Mouse (Mus musculus) gastrocnemius, adult 2 months (tissue): ENCODE data around the gene Zfp865. TPM values are rescaled to one million over a fixed set of nuclear protein-coding genes. Genes with fewer than 3 reads are reported as not detected.

ENCODE experiments used
- DNase-seq: peaks from one replicate; pipeline ENCODE4 v3.0.0; 2022
- H3K27ac ChIP-seq: fragments of 200-600 bp; 2 replicates; pipeline ENCODE4 v1.8.1; 2022; ENCODE audit warnings: mild to moderate bottlenecking
- H3K4me3 ChIP-seq: fragments of 200-600 bp; 2 replicates; pipeline ENCODE4 v1.8.1; 2022; ENCODE audit warnings: mild to moderate bottlenecking, moderate library complexity
- CTCF ChIP-seq: fragments of 200-600 bp; IDR thresholded peaks from 2 replicates; pipeline ENCODE4 v1.8.1; 2022; ENCODE audit warnings: antibody characterized with exemption, mild to moderate bottlenecking, moderate library complexity
- intact Hi-C: fragments of 180-260 bp; cut with DNase I; formaldehyde crosslinking; loops from one replicate; pipeline ENCODE4 v1.15.1; 2025
- long read RNA-seq, 2 experiments: library from polyadenylated mRNA; stranded (forward); transcript quantifications; one replicate each; pipeline ENCODE4 v2.0.0; 2021
- total RNA-seq, 2 experiments: library from RNA; stranded (reverse); gene quantifications; 2 replicates each; pipeline ENCODE4 v1.2.3; 2021

Gene Zfp865
- total RNA-seq = 10 to 100 TPM; 12.9 to 15.6 TPM
- long read RNA-seq, experiment 1, partial matches to known transcripts = 0 of 3 reads
- long read RNA-seq, experiment 1, other reads (novel, unspliced or antisense) = 1 of 3 reads
- long read RNA-seq, experiment 2, partial matches to known transcripts = 0 of 1 reads
- long read RNA-seq, experiment 2, other reads (novel, unspliced or antisense) = 0 of 1 reads

DNA sequence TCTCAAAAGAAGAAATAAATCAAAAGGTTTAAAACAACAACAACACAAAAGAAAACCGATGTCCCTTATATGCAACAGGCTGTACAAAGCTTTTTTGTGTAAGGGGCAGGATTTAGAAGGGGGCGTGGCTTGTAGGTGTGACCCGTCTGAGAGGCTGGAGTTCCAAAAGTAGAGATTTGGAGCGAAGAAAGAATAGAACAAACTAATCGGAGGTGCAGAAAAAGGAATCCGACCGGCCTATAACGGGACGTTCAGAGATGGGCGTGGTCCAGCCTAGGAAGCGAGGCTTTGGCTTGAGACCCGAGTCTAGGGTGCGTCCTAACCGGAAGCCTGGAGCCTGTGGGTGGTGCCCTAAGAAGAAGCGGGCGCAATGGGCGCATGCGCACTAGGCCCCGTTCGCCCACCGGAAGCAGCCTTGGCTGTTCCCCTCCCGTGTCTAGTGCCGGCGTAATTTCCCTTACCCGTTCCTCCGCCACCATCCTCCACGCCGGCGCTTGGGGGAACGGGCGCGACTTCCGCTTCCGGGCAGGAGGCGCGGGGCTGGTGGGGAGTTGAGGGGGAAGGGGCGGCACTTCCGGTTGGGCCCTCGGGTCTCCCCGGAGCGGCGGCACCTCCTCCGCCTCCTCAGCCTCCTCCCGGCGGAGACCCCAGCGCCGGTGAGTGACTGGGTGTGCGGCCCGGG is at the start of gene Zfp865, which contains the start of gene Ccdc106:
TSS of gene Zfp865 (plus strand) at position 377 of the 682 bp plus-strand sequence.
TSS of gene Ccdc106 (plus strand) at position 554 of the 682 bp plus-strand sequence.
- peak within 1 kb of the TSS; percentile 97 for H3K4me3 ChIP-seq
- intact Hi-C loops = no loop called here
- no peak for TF ChIP-seq CTCF
- H3K27ac ChIP-seq = peak within 1 kb of the TSS; percentile 98
- peak; percentile 100 for DNase-seq

DNA sequence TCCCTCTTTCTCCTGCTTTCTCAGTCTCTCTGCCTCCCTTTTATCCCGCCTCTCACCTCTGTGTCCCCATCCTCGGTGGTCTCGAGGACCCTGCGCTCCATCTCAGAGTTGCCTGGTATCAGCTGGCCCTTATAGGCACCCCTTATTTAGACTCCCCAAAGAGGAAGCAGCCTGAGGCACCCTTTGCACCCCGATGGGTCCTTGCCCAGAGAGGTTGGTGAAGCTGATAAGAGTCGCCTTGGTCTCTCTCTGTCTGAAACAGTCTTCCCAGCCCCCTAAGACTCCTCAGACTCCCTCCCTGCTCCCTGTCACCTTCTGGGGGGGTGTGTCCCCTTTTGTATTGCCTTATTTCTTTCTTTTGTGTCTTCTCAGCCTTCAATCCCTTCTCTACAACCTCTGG is 49.1 kb upstream of the Zfp865 start, which contains the start of gene Sbk3:
TSS of gene Sbk3 (minus strand) at position 101 of the 400 bp plus-strand sequence.
- intact Hi-C loops = no loop called here
- peak within 1 kb of the TSS; percentile 86 for H3K27ac ChIP-seq
- DNase-seq = no peak

DNA sequence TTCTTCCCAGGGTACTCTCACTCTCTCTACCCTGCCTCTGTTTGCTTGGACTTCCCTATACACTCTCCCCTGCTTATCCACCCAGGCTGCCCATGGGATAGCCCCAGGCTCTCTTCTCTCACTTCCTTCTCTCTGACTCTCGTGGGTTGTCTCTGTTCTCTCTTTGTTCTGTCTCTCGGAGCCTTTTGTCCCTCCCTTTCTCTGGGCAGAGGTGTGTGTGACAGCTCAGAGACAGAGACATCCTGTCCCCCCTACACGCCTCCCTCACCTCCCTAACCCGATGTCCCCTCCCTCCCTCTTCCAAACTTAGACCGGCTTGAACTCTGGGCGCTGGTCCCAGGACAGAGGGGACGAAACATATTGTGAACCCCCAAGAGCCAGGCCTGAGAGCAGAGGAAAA is 48.5 kb upstream of the Zfp865 start:
- TF ChIP-seq CTCF = no peak
- intact Hi-C loops = no loop called here
- peak; percentile 40 for DNase-seq
- H3K4me3 ChIP-seq = no peak overlapping the region
- peak overlapping the region; percentile 86 for H3K27ac ChIP-seq

More for the DNA sequence above, 49.1 kb upstream of the Zfp865 start, which contains the start of gene Sbk3:
- no peak for TF ChIP-seq CTCF
- H3K4me3 ChIP-seq = no peak within 1 kb of the TSS

DNA sequence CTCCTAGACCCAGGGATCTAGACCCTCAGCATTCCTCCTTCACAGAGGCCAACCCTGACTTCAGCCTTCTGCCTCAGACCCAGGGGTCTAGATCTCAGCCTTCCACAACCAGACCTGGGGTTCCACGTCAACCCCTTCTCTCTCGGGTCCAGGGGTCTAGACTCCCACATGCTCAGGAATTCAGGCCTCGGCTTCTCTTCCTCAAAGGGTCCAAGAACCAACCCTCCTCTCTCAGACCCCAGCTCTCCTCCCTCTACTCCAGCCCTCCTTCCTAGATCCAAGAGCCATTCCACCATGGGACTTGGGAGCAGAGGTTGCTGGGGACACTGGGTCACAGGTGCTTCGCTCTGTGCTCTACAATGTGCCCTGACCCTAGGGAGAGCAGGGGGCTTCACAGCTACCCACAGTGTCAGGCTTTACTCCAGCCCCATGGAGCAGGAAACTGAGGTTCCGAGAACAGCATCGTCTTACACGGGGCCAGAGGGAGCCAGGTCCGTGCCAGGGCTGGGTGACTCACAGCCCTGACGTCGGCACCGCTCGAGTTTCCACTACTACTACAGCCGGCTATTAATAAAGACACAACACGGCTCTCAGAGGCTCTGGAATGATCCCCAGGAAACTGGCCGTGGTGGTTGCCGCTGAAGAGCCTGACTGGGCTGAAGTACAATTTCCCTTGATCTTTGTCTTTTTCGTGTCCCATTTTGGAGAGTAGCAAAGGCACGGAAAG is 47.7 kb upstream of the Zfp865 start:
- TF ChIP-seq CTCF = no peak
- peak overlapping the region; percentile 24; the same call in 1 of the 2 replicates for H3K4me3 ChIP-seq
- peak overlapping the region; percentile 86 for H3K27ac ChIP-seq
- intact Hi-C loops = no loop called here
- peak; percentile 91 for DNase-seq

DNA sequence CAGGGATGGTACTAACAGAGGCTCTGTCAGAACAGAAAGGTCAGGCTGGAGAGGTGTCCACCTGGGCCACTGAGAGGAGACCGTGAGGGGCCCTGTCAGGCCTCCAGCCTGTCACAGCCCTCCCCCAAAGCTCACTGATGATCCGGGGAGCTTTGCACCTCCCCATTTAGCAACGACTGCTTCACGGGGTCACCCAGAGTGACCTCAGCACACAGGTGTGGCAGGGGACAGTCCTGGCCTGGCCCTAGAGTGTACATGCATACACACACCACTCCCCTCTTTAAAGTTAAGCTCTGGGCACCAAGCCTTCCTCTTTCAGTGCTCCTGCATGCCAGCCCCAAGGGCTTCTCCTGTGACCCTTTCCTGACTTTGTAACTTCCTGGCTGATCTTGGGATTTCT is 44.7 kb upstream of the Zfp865 start:
- TF ChIP-seq CTCF = no peak
- H3K4me3 ChIP-seq = no peak overlapping the region
- no peak for DNase-seq
- H3K27ac ChIP-seq = peak overlapping the region; percentile 73
- intact Hi-C loops = no loop called here

DNA sequence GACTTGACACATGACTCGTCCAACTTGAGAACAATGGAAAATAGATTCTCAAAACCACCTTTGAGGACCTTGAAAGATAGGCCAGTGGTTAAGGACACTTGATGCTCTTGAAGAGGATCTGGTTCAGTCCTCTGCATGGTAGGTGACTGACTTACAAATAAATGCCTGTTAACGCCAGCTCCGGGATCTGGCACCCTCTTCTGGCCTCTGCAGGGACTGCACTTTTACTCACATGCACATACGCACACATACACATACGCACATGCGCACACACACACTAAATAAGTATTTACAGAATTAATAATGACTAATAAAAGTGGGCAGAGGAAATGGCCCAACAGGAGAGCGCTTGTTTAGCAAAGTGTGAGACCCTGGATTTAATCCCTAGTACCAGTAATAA is 43.3 kb upstream of the Zfp865 start:
- intact Hi-C loops = no loop called here
- Histone ChIP-seq H3K4me3 (no peak overlapping the region), H3K27ac (peak overlapping the region; percentile 73; the same call in 1 of the 2 replicates)
- peak; percentile 35; the same call in 1 of the 2 replicates for TF ChIP-seq CTCF
- no peak for DNase-seq

DNA sequence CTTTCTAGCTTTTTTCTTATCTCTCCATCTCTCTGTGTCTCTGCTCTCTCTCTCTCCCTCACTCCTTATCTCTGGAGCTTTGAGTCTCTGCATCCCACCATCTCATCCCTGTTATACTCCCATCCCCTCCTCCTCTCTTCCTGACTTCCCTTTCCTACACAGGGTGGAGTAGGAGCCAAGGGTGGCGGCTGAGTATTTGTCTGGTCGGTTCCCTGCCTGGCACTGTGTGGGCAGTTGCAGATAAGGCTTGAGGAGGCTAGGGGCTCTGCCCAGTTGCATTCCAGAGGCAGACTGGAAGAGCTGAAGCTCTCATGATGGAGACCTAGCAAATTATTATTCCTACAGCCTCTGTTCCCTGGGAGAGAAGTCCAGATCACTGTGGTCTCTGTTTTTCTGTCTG is 31.9 kb upstream of the Zfp865 start:
- no peak for DNase-seq
- intact Hi-C loops = no loop called here
- no peak for TF ChIP-seq CTCF
- Histone ChIP-seq H3K4me3 (no peak overlapping the region), H3K27ac (no peak overlapping the region)

DNA sequence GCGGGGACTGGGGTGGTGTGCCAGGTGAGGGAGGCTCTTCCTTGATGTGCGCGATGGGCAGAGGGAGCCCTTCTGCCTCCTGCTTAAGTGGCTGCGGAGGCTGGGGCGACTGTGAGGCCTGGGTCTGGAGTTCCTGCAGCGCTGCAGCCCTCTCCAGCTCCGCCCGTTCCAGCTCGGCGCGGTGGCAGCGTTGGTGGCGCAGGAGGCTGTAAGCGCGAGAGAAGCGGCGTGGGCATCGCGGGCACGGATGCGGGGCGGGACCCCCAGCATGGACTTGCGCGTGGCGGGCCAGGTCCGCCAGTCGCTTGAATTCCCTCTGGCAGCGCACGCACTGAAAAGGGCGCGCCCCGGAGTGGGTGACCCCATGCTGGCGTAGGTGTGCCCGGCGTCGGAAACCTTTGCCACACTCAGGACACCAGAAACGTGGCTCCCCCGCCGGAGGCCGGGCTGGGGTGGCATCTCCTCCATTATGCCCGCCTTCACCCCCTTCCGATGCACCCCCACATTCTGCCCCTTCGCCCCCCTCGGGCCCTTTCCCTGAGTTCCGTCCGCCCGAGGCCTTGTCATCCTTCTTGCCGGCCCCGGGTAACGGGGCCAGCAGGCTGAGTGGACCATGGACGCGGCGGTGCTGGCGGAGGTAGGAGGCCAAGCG is 26.7 kb upstream of the Zfp865 start:
- Histone ChIP-seq H3K4me3 (no peak overlapping the region), H3K27ac (no peak overlapping the region)
- TF ChIP-seq CTCF = no peak
- intact Hi-C loops = no loop called here
- no peak for DNase-seq

DNA sequence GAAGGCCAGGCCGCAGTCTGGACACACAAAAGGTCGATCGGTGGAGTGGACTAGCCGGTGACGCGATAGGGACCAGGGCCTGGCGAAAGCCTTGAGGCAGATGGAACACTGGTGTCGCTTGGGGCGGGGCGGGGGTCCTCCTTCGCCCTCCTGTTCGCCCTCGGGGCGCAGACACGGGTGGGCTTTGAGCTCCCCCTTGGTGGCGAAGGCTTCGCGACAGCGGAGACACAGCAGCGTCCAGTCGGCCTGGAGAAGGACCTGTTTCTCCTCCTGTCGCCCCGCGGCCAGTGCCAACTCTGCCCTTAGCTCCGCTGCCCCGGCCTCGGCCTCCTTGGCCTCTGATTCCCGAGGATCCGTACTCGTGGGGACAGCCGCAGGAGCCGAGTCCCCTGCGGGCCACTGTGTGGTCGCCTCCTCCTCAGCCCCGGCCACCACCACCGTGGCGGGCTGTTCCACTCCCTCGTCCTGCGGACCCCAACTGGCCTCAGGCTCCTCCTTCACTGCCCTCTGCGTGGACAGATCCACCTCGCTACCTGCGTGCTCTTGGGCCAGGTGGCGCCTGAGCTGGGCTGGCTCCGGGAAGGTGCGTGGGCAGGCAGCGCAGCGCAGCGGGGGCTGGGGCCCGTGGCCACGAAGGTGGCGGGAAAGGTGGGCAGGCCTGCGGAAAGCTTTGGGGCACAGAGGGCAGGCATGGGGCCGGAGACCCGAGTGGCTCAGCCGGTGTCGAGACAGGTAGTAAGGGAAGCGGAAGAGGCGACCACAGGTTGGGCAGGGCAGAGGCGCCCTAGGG is 26.0 kb upstream of the Zfp865 start:
- intact Hi-C loops = no loop called here
- Histone ChIP-seq H3K4me3 (no peak overlapping the region), H3K27ac (no peak overlapping the region)
- TF ChIP-seq CTCF = no peak
- no peak for DNase-seq

DNA sequence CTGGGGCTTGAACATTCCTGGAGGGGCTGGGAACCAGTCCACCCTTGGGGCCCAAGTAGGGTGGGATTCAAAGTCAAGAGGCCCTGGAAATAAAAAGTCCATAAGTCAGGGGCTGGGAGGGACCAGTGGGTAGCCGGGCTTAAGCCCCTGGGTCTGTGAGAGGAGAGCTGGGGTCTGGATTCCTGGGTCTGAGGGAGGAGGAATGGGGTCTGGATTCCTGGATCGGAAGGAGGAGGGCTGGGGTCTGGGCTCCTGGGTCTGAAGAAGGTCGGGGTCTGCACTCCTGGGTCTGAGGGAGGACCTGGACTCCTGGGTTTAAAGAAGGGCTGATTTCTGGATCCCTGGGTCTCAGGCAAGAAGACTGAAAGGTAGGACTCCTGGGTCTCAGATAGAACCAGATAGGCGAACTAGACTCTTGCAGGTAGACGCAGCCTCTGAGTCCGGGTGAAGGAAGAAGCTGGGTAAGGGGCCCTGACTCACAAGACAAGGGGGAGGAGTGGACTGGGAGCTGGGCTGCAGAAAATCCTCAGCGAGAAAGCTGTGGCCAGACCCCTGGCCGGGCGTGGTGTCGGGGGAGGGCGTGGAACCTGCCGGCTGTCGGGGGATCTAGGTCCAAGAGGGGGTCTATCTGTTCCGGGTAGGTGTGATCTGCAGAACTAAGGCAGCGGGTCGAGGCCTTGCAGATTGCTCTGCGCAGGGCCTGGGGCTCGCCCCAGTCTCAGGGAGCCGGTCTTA is 24.7 kb upstream of the Zfp865 start:
- intact Hi-C loops = no loop called here
- H3K4me3 ChIP-seq = peak overlapping the region; percentile 91
- H3K27ac ChIP-seq = peak overlapping the region; percentile 90
- DNase-seq = no peak
- TF ChIP-seq CTCF = no peak
